Mouse (Mus musculus) liver, embryonic 14.5 days (tissue): ENCODE results near the gene Gm5938. TPM values are rescaled to one million over a fixed set of nuclear protein-coding genes. Genes with fewer than 3 reads are reported as not detected.

Source experiments
- ATAC-seq: fragments of 200-750 bp; cut with Nextera tagmentation; 2 replicates; pipeline ENCODE4 v1.8.0; 2017; ENCODE audit warnings: moderate number of reproducible peaks, mild to moderate bottlenecking, moderate library complexity; ENCODE audit not compliant: insufficient read depth
- DNase-seq, 3 experiments: peaks; one replicate each; pipeline ENCODE4 v3.0.0-alpha.2; 2012 to 2013; ENCODE audit warnings: low read depth in 3 of 3, low spot score in 3 of 3
- H3K27ac ChIP-seq: fragments of 300-500 bp; sonication (generic); 2 replicates; pipeline ENCODE4 v1.5.1; 2014; ENCODE audit warnings: moderate library complexity, mild to moderate bottlenecking, control low read depth, inconsistent platforms
- H3K27me3 ChIP-seq: fragments of 300-500 bp; sonication (generic); 2 replicates; pipeline ENCODE4 v1.6.1; 2014; ENCODE audit warnings: mild to moderate bottlenecking, low read length, moderate library complexity; ENCODE audit not compliant: control insufficient read depth, insufficient read depth
- H3K36me3 ChIP-seq: fragments of 300-500 bp; sonication (generic); replicated peaks from 2 replicates; pipeline ENCODE4 v1.6.1; 2014; ENCODE audit warnings: low read depth; ENCODE audit not compliant: control insufficient read depth, insufficient read depth
- H3K4me1 ChIP-seq, 2 experiments: fragments of 200-500 bp in 1 of 2; fragments of 300-500 bp in 1 of 2; sonication (generic) in 1 of 2; replicated peaks; 2 replicates each; pipeline ENCODE4 v1.6.1; 2012 to 2014; ENCODE audit warnings: antibody characterized with exemption in 1 of 2, inconsistent platforms in 1 of 2, low read length in 1 of 2; ENCODE audit not compliant: control insufficient read depth in 2 of 2, insufficient read depth in 2 of 2
- H3K4me2 ChIP-seq: fragments of 300-500 bp; sonication (generic); 2 replicates; pipeline ENCODE4 v1.6.1; 2014; ENCODE audit warnings: low read depth, mild to moderate bottlenecking, control low read depth, moderate library complexity
- H3K4me3 ChIP-seq, 2 experiments: fragments of 200-500 bp in 1 of 2; fragments of 300-500 bp in 1 of 2; sonication (generic) in 1 of 2; 2 replicates each; pipeline ENCODE4 v1.5.1; 2012 to 2014; ENCODE audit warnings: low read depth in 2 of 2, low read length in 2 of 2, mild to moderate bottlenecking in 2 of 2, control low read depth in 1 of 2, inconsistent platforms in 1 of 2, moderate library complexity in 1 of 2; ENCODE audit not compliant: insufficient read depth in 1 of 2
- H3K9ac ChIP-seq: fragments of 300-500 bp; sonication (generic); replicated peaks from 2 replicates; pipeline ENCODE4 v1.6.1; 2014; ENCODE audit warnings: mild to moderate bottlenecking, control low read depth, moderate library complexity
- H3K9me3 ChIP-seq: fragments of 300-500 bp; sonication (generic); 2 replicates; pipeline ENCODE4 v1.6.1; 2016; ENCODE audit warnings: low read length, mixed read lengths; ENCODE audit not compliant: control insufficient read depth
- CTCF ChIP-seq: IDR thresholded peaks from 2 replicates; pipeline ENCODE4 v1.5.1; 2016; ENCODE audit warnings: antibody characterized with exemption, low read depth, control low read depth
- EP300 ChIP-seq: IDR thresholded peaks from 2 replicates; pipeline ENCODE4 v1.6.1; 2016; ENCODE audit warnings: antibody characterized with exemption, low read depth
- WGBS: fragments of 180-500 bp; shearing (Covaris S2); extraction: QIAGEN DNeasy Blood & Tissue Kit; methylation state at CpG from one replicate; pipeline ENCODE4 v1.1.7; 2014; ENCODE audit not compliant: insufficient replicate concordance; 5-methylcytosine and 5-hydroxymethylcytosine counted together
- polyA plus RNA-seq, 2 experiments: library from polyadenylated mRNA; depleted of rRNA in 1 of 2; stranded (reverse) in 1 of 2; unstranded in 1 of 2; fragments of >200 nt; fragmentation: Nextera tagmentation in 1 of 2; extraction: Ambion mirVana in 1 of 2; gene quantifications; 2 replicates each; pipeline versions ENCODE4 v1.2.1 to v1.2.3; 2012 to 2014

The Gm5938 gene
- polyA plus RNA-seq (2012; rRNA removed) (not detected in 2 replicates), polyA plus RNA-seq (2014; fragmentation: Nextera tagmentation; extraction: Ambion mirVana) (not detected in 2 replicates)

GRCm38 (mm10) chrX:78125167-78125566 is at the start of gene Gm5938:
Gene Gm5938, plus strand, starts transcription at chrX:78125467.
- Histone ChIP-seq H3K9me3 (no peaks in the 10 kb centered on the region), H3K27me3 (no peaks in the 10 kb centered on the region), H3K27ac (no peak within 1 kb of the TSS), H3K4me1 (no peaks in the 10 kb centered on the region), H3K4me3 (no peak within 1 kb of the TSS), H3K36me3 (no peaks in the 10 kb centered on the region), H3K4me2 (no peak within 1 kb of the TSS), H3K9ac (no peak within 1 kb of the TSS)
- TF ChIP-seq CTCF (no peak), EP300 (no peak)
- ATAC-seq (no peak), DNase-seq (no peak)
- 47% methylated on average over 1 of the region's 1 CpGs for WGBS

GRCm38 (mm10) chrX:78091274-78091673 is 34.0 kb upstream of the Gm5938 start, which contains the start of gene Obp1a:
Gene Obp1a, minus strand, starts transcription at chrX:78091374.
- TF ChIP-seq CTCF, result no peak
- H3K4me1 ChIP-seq, result no peaks in the 10 kb centered on the region
- H3K9ac ChIP-seq, result no peak within 1 kb of the TSS
- H3K9me3 ChIP-seq, result no peaks in the 10 kb centered on the region
- H3K4me2 ChIP-seq, result no peak within 1 kb of the TSS
- no peaks in the 10 kb centered on the region for H3K36me3 ChIP-seq
- H3K27ac ChIP-seq, result no peak within 1 kb of the TSS
- H3K27me3 ChIP-seq, result no peaks in the 10 kb centered on the region
- no peak within 1 kb of the TSS for H3K4me3 ChIP-seq
- DNase-seq, result no peak
- ATAC-seq, result no peak

Other genes starting within 250 kb of the Gm5938 start
- gene 5430402E10Rik, start 200.4 kb upstream of the Gm5938 start, polyA plus RNA-seq (2012; rRNA removed), result not detected in 2 replicates
- gene 5430402E10Rik, start 200.4 kb upstream of the Gm5938 start, polyA plus RNA-seq (2014; fragmentation: Nextera tagmentation; extraction: Ambion mirVana), result not detected in 2 replicates
- gene Obp1a, start 34.1 kb upstream of the Gm5938 start, polyA plus RNA-seq (2012; rRNA removed), result not detected in 2 replicates
- not detected in 2 replicates for gene Obp1a, start 34.1 kb upstream of the Gm5938 start, polyA plus RNA-seq (2014; fragmentation: Nextera tagmentation; extraction: Ambion mirVana)
- gene Obp1b, start 61.3 kb downstream of the Gm5938 start, polyA plus RNA-seq (2012; rRNA removed), result not detected in 2 replicates
- not detected in 2 replicates for gene Obp1b, start 61.3 kb downstream of the Gm5938 start, polyA plus RNA-seq (2014; fragmentation: Nextera tagmentation; extraction: Ambion mirVana)
- not detected in 2 replicates for gene Gm14743, start 120.5 kb downstream of the Gm5938 start, polyA plus RNA-seq (2012; rRNA removed)
- gene Gm14743, start 120.5 kb downstream of the Gm5938 start, polyA plus RNA-seq (2014; fragmentation: Nextera tagmentation; extraction: Ambion mirVana), result not detected in 2 replicates
- gene 4930480E11Rik, start 244.2 kb downstream of the Gm5938 start, polyA plus RNA-seq (2012; rRNA removed), result not detected in 2 replicates
- not detected in 2 replicates for gene 4930480E11Rik, start 244.2 kb downstream of the Gm5938 start, polyA plus RNA-seq (2014; fragmentation: Nextera tagmentation; extraction: Ambion mirVana)